Mouse (Mus musculus): ENCODE measurements around the gene Ciz1. TPM values are rescaled to one million over a fixed set of nuclear protein-coding genes. Genes with fewer than 3 reads are reported as not detected.

The Ciz1 gene
- polyA plus RNA-seq, 1 experiment: 275 TPM

DNA sequence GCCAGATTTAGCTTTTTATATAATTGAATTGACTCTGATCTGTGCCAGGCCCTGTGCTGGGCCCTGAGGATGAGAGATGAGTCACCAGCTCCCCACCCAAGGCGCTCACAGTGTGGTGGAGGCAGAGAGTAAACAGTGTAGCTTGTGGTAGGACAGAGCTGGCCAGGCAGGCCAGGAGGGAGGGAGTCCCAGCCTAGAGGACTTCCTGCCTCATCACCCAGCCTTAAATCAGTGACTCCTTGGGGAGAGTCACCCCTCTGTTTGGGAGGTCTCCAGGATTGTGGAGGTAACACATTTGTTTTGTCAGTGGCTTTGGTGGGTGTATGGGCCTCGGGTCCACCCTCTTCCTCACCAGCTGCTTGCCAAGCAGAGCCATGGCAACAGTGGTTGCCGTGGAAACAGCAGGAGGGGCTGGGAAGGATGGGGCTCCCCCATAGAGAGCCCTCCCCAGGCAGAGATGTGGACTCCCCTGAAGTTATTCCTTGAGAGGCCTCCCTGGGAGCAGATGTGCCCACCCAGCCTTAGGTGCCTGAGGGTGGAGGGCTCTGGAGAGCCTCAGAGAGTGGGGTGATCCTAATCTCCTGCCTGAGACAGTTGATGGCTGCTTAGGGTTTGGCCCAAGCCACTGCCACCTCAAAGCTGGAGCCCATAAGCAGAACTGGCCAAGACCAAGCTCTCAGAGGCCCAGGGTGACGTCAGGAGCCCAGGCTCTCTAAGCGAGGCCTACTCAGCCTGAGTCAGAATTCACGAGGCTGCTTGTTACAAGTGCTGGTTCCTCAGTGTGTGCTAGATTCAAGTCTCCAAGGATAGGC lies 9.4 kb upstream of the Ciz1 start:
- H3K27me3 ChIP-seq (ENCODE audit: control insufficient read depth, insufficient read depth, low read length): no peaks in the 10 kb centered on the region
- peaks cover 7% of the 10 kb centered on the region; the same call in 1 of the 2 replicates for H3K36me3 ChIP-seq (ENCODE audit: control insufficient read depth, insufficient read depth, low read length)
- WGBS: 69% methylated on average over 6 of the region's 6 CpGs
- no peak overlapping the region for H3K4me3 ChIP-seq (ENCODE audit: low read depth, low read length)
- no peaks in the 10 kb centered on the region for H3K4me1 ChIP-seq (ENCODE audit: control insufficient read depth, insufficient read depth, insufficient read length, low read length)
- H3K27ac ChIP-seq (ENCODE audit: insufficient read depth, low read depth, low read length): peak overlapping the region; percentile 41; the same call in 1 of the 2 replicates
- TF ChIP-seq POLR2A (IDR thresholded peaks at IDR 0.05; ENCODE audit: low read depth, low read length): no peak

DNA sequence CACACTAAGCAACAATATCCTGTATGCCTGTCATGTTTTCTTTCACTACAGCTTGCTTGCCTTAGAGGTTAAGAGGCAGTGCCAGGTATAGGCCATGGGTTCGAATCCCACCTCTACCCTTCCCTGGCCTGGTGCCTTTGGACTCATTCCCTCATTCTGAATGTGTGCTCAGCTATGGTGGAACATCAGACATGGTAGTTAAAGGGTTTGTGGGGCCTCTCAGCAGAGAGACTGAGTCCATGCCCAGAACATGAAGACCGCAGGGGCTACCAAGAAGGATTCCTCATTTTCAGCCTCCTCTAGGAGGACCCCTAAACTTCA lies 8.8 kb upstream of the Ciz1 start:
- no peak overlapping the region for H3K4me3 ChIP-seq (ENCODE audit: low read depth, low read length)
- no peaks in the 10 kb centered on the region for H3K4me1 ChIP-seq (ENCODE audit: control insufficient read depth, insufficient read depth, insufficient read length, low read length)
- TF ChIP-seq POLR2A (IDR thresholded peaks at IDR 0.05; ENCODE audit: low read depth, low read length): no peak
- no peak for TF ChIP-seq CTCF (IDR thresholded peaks at IDR 0.05; ENCODE audit: extremely low read depth, insufficient read length, insufficient replicate concordance, low read depth, low read length)
- H3K27me3 ChIP-seq (ENCODE audit: control insufficient read depth, insufficient read depth, low read length): no peaks in the 10 kb centered on the region
- H3K36me3 ChIP-seq (ENCODE audit: control insufficient read depth, insufficient read depth, low read length): peaks cover 3% of the 10 kb centered on the region; the same call in 1 of the 2 replicates
- 97% methylated on average over 2 of the region's 2 CpGs for WGBS
- peak overlapping the region; percentile 41; the same call in 1 of the 2 replicates for H3K27ac ChIP-seq (ENCODE audit: insufficient read depth, low read depth, low read length)

DNA sequence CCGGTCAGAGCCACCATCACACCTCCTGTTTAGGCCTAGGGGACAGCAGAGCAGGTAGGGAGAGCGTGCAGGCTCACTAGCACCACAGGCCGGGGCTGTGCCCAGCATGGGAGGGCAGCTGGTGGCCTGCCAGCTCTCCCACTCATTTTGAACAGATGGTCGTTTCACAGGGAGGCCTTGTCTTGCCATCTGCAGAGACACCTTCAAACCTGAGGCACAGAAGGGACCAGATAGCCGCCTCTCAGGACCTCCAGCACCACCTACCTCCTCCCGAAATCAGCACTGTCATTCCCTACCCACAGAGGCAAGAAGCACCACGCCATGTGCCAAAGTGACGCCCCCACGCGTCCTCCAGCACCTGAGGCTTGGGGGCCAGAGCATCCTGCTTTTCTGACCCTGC lies 8.1 kb upstream of the Ciz1 start:
- 86% methylated on average over 10 of the region's 10 CpGs for WGBS
- no peaks in the 10 kb centered on the region for H3K4me1 ChIP-seq (ENCODE audit: control insufficient read depth, insufficient read depth, insufficient read length, low read length)
- TF ChIP-seq POLR2A (IDR thresholded peaks at IDR 0.05; ENCODE audit: low read depth, low read length) (no peak), CTCF (IDR thresholded peaks at IDR 0.05; ENCODE audit: extremely low read depth, insufficient read length, insufficient replicate concordance, low read depth, low read length) (no peak)

DNA sequence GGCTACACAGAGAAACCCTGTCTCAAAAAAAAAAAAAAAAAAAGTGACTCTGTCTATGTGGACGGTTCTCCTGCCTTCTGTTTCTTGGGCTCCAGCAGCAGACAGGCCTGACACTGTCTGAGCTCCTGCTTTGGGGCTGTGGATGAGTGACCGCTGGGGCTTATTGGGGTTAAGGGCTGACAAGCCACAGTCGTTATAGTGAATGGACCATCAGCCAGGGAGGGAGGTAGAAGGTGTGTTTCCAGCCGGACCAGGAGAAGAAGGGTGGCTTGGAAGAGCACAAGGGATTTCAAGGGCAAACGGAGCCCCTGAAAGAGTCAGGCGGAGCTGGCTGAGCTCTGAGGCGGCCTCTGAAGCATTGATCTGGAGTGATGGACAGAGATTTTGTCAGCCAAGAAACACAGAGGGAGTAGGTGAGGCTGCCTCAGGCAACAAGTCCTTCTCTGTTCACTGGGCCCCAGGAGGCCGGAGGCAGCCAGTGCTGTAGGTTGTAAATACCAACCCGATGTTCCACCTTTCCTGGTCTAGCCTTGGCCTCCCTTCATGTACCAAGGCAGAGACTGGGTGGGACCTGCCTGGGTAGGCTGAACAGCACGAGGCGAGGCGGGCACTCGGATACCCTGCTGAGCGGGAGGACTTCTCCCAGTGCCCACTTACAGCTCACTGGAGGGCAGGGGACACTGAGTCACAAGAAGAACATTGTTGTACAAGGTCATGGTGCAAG lies 7.4 kb upstream of the Ciz1 start:
- H3K4me1 ChIP-seq (ENCODE audit: control insufficient read depth, insufficient read depth, insufficient read length, low read length): no peaks in the 10 kb centered on the region

More for the DNA sequence above, 8.1 kb upstream of the Ciz1 start:
- Histone ChIP-seq H3K27me3 (ENCODE audit: control insufficient read depth, insufficient read depth, low read length) (no peaks in the 10 kb centered on the region), H3K36me3 (ENCODE audit: control insufficient read depth, insufficient read depth, low read length) (peaks cover 3% of the 10 kb centered on the region; the same call in 1 of the 2 replicates), H3K4me3 (ENCODE audit: low read depth, low read length) (no peak overlapping the region), H3K27ac (ENCODE audit: insufficient read depth, low read depth, low read length) (no peak overlapping the region)

DNA sequence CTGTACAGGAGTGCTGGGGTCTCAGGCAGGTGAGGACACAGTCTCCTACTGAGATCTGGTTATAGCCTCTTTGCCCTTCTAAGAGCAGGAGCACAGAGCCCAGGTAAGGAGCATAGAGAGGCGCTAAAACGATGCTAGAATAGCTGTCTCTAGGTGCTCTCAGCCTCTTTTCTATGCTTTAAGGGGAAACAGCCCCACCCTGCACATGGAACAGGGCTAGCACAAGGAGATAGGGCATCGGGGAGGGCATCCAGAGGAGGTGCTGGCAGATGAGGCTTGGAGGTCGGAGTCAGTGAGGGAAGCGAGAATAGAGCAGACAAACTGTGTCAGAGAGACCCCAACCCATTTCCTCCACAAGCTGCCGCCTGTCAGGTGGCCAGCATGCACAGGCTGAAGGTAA lies 5.1 kb upstream of the Ciz1 start:
- H3K4me1 ChIP-seq (ENCODE audit: control insufficient read depth, insufficient read depth, insufficient read length, low read length): peaks cover 2% of the 10 kb centered on the region; the same call in 1 of the 2 replicates

More for the DNA sequence above, 7.4 kb upstream of the Ciz1 start:
- H3K27ac ChIP-seq (ENCODE audit: insufficient read depth, low read depth, low read length): no peak overlapping the region
- H3K4me3 ChIP-seq (ENCODE audit: low read depth, low read length): no peak overlapping the region
- TF ChIP-seq POLR2A (IDR thresholded peaks at IDR 0.05; ENCODE audit: low read depth, low read length): no peak
- no peak for TF ChIP-seq CTCF (IDR thresholded peaks at IDR 0.05; ENCODE audit: extremely low read depth, insufficient read length, insufficient replicate concordance, low read depth, low read length)
- no peaks in the 10 kb centered on the region for H3K27me3 ChIP-seq (ENCODE audit: control insufficient read depth, insufficient read depth, low read length)
- WGBS: 82% methylated on average over 14 of the region's 14 CpGs
- H3K36me3 ChIP-seq (ENCODE audit: control insufficient read depth, insufficient read depth, low read length): peaks cover 3% of the 10 kb centered on the region; the same call in 1 of the 2 replicates

DNA sequence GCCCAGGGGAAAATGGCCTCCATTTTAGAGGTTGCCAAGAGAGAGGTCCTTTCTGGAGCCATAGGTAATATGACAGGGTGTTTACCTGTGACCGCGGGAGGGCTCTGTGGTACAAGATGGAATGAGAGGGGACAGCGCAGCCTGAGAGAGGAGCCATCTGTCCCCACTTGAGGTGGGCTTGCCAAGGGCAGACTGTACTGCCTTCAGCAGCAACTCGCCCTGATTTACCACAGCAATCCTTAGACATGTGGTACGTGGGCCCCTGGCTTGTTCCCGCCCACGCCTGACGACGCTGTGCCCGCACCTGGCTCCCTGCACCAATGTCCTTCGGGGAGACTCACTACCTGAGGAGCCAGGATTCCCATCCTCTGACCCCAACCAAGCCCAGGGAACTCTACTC lies 3.8 kb upstream of the Ciz1 start:
- no peak overlapping the region for H3K27ac ChIP-seq (ENCODE audit: insufficient read depth, low read depth, low read length)
- WGBS: 86% methylated on average over 11 of the region's 11 CpGs
- TF ChIP-seq POLR2A (IDR thresholded peaks at IDR 0.05; ENCODE audit: low read depth, low read length) (no peak), CTCF (IDR thresholded peaks at IDR 0.05; ENCODE audit: extremely low read depth, insufficient read length, insufficient replicate concordance, low read depth, low read length) (no peak)
- peaks cover 3% of the 10 kb centered on the region; the same call in 1 of the 2 replicates for H3K36me3 ChIP-seq (ENCODE audit: control insufficient read depth, insufficient read depth, low read length)
- no peaks in the 10 kb centered on the region for H3K27me3 ChIP-seq (ENCODE audit: control insufficient read depth, insufficient read depth, low read length)
- peaks cover 3% of the 10 kb centered on the region; the same call in 1 of the 2 replicates for H3K4me1 ChIP-seq (ENCODE audit: control insufficient read depth, insufficient read depth, insufficient read length, low read length)
- H3K4me3 ChIP-seq (ENCODE audit: low read depth, low read length): no peak overlapping the region

More for the DNA sequence above, 5.1 kb upstream of the Ciz1 start:
- Histone ChIP-seq H3K36me3 (ENCODE audit: control insufficient read depth, insufficient read depth, low read length) (peaks cover 3% of the 10 kb centered on the region; the same call in 1 of the 2 replicates), H3K27ac (ENCODE audit: insufficient read depth, low read depth, low read length) (no peak overlapping the region), H3K4me3 (ENCODE audit: low read depth, low read length) (no peak overlapping the region), H3K27me3 (ENCODE audit: control insufficient read depth, insufficient read depth, low read length) (no peaks in the 10 kb centered on the region)
- TF ChIP-seq POLR2A (IDR thresholded peaks at IDR 0.05; ENCODE audit: low read depth, low read length) (no peak), CTCF (IDR thresholded peaks at IDR 0.05; ENCODE audit: extremely low read depth, insufficient read length, insufficient replicate concordance, low read depth, low read length) (no peak)
- WGBS: 85% methylated on average over 6 of the region's 6 CpGs
